Mouse (Mus musculus): Measurements from ENCODE around the gene Egln3.
A peak's percentile ranks its signal among the peaks of the same experiment; 100 is the strongest.

The Egln3 gene

GRCm38 (mm10) chr12:54202765-54203655 is 650 bp downstream of the Egln3 start:
- peak; percentile 23 for DNase-seq (ENCODE audit: low spot score)

DNA sequence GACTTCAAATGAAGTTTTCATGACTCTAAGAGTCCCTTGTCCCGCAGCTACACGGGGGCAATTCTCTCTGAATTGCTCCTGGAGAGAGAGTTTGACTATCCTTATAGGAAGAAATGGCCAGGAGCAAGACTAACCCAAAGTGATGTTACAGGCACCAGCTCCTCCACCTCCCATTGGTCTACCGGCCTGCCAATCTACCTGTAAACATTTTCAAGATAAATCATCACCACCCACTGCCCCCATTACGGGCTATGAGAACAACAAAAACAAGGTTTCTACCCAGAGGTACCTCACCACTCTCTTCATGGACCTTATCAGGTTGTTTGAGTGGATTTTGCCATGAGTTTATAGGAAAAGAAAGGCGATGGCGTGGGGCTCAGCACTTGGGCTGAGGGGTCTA is 1.4 kb downstream of the Egln3 start:
- DNase-seq (ENCODE audit: low spot score), result peak; percentile 43

GRCm38 (mm10) chr12:54200856-54201255 is 2.8 kb downstream of the Egln3 start:
- no peak for DNase-seq (ENCODE audit: low spot score)

- DNase-seq (ENCODE audit: low spot score), result no peak
These were observed 3.5 kb downstream of the Egln3 start for GRCm38 (mm10) chr12:54200172-54200571.

- no peak for DNase-seq (ENCODE audit: low spot score)
These were observed 5.3 kb downstream of the Egln3 start for GRCm38 (mm10) chr12:54198282-54198918.

GRCm38 (mm10) chr12:54197849-54198248 is 5.8 kb downstream of the Egln3 start:
- DNase-seq (ENCODE audit: low spot score), result no peak

- DNase-seq (ENCODE audit: low spot score), result peak; percentile 26
These were observed 6.3 kb downstream of the Egln3 start for GRCm38 (mm10) chr12:54197301-54197782.

- no peak for DNase-seq (ENCODE audit: low spot score)
These were observed 6.8 kb downstream of the Egln3 start for GRCm38 (mm10) chr12:54196881-54197280.

DNA sequence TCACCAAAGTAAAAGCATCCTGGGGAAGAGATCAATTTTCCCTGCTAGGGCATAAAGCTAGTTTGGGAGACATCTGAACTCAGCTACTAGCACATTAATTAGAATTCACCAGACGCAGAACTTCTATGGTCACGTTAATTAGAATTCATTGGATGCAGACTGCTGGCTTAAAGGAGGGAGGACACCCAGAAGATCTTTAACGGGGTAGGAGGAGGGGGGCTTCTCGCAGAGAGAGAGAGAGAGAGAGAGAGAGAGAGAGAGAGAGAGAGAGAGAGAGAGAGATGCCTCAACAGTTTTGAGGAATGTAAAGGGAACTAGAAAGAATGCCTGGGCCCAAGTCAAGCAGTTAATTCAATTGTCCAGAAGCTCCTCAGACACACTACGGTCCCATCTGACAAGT is 9.5 kb downstream of the Egln3 start:
- DNase-seq (ENCODE audit: low spot score), result no peak

DNA sequence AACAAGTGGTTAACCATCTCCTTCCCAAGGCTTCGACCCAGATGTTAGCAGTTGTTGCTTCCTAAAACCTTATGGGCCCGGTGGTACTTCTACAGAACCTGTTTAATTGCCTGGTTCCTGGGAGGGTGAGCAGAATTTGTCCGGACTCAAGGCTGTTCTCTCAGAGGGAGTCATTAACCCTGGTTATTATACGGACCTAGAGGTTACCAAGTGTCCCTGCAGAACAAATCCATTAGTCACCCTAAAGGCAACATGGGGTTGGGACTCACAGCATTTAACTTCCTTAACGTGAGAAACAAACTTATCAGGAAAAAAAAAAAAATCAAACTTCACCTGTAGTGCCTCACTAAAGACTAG is 11.4 kb downstream of the Egln3 start:
- no peak for DNase-seq (ENCODE audit: low spot score)

GRCm38 (mm10) chr12:54191608-54192304 is 11.9 kb downstream of the Egln3 start:
- peak; percentile 92 for DNase-seq (ENCODE audit: low spot score)

DNA sequence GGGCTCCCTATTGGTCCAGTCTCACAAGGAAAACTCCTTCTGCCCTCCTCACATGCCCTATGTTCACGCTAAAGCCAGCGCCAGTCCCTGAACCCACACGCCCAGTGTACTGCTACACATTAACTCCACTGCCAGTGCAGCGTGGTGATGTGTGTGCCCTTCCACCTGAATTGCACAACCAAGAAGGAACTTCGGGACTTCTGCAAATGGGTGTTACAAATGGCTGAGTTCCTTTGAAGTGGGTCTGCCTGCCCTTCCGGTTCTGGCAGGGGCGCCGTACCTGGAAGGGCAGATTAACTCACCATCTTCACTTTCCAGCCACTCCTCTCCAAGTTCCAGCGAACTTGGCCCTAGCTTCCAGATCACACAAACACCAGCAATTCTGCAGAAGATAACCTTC is 12.5 kb downstream of the Egln3 start:
- peak; percentile 64 for DNase-seq (ENCODE audit: low spot score)

- DNase-seq (ENCODE audit: low spot score), result peak; percentile 34
These were observed 15.7 kb downstream of the Egln3 start for GRCm38 (mm10) chr12:54187812-54188600.

GRCm38 (mm10) chr12:54186926-54187623 is 16.6 kb downstream of the Egln3 start:
- no peak for DNase-seq (ENCODE audit: low spot score)

DNA sequence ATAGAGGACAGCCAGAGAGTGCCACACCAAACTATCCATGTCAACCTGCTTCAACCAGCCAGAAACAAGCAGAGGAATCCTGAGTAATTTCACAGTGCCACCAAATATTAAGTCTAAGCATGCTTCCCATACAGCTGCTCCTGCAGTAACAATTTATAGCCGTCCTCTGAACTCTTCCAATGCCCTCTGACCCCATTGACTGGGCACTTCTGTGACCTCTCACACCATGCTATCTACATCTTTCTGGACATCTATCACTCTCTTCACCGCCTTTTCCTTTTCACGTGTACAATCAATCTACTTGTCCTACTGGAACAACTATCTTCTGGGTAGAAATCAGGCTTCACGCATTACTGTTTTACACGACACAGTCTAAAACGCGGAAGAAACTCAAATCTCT is 19.4 kb downstream of the Egln3 start:
- DNase-seq (ENCODE audit: low spot score), result no peak

DNA sequence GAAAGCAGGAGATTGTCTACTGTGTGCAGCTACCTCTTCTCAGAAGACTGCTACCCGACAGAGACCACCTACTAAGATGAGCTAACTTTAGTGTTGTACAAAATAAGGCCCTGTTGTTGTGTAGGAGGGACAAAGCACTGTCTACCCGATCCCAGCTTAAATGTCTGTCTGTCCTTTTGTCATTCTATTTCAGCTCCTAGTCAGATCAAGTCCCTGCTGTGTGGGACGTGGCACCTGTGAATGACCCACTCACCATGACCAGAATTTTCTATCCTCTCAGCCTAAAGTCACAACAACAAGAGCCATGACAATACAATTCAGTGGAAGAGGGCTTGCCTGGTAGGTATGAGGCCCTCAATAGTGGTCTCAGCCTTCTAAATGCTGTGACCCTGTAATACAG is 25.3 kb downstream of the Egln3 start:
- no peak for DNase-seq (ENCODE audit: low spot score)

DNA sequence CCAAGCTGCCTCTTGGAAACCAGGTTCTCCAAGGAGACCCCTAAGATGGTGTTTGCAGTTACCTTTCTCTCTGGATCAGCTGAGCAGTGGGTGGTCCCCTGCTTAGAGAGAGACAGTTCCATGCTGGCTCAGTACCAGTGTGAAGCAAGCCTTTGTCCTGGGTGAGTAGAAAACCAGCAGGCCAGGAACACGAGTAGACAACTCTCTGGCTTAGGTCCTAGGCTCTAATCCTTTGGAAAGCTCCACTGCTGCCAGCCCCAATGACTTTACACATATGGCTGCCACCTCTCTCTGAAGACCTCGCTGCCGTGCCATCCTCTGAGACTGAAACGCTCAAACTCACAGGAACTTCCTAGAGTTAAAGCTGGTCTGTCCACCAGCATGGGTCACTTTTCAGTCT is 34.9 kb downstream of the Egln3 start:
- no peak for DNase-seq (ENCODE audit: low spot score)

DNA sequence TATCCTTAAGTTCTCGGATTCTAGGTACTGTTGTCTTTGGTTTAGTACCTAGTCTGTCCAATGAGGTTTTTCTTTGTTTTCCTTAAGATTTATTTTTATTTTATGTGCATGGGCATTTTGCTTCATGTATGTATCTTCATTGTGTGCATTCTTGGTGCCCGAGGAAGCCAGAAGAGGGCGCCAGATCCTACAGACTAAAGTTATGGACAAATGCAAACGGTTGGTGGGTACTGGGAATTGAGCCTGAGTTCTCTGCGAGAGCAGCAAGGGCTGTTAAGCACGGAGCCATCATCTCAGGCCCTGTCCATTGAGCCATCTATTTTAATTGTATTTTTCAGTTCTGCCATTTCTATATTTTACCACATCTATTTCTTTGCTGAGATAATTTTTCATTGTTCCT is 35.9 kb downstream of the Egln3 start:
- DNase-seq (ENCODE audit: low spot score), result no peak

- DNase-seq (ENCODE audit: low spot score), result no peak
These were observed 39.0 kb downstream of the Egln3 start for GRCm38 (mm10) chr12:54164724-54165050.

- no peak for DNase-seq (ENCODE audit: low spot score)
These were observed 39.5 kb downstream of the Egln3 start for GRCm38 (mm10) chr12:54164040-54164723.

DNA sequence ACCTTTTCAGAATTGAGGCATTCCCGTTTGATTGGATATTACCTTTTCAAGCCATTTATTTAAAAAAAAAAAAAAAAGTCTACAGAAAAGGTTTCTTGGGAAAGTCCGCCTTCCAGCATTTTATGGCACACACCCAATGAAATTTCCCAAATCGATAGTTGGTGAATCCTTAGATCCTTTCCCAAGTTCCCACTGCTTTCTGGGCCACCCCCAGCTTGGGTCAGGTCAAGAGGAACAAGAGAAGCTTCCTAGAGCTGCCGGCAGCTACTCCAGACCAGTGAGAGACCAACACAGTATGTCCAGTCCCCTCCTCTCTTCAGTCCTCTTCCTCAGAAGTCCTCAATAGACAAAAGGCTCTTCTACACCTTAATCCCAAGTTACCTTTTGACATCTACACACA is 40.5 kb downstream of the Egln3 start:
- DNase-seq (ENCODE audit: low spot score), result no peak
